Mouse (Mus musculus) E14TG2a.4 (cell line): ENCODE results near the gene Sema5b.

ENCODE experiments used
- CTCF ChIP-seq: conservative IDR thresholded peaks from 2 replicates; pipeline ENCODE4 v1.5.1; 2014; ENCODE audit warnings: low read length
- NANOG ChIP-seq: IDR thresholded peaks from 2 replicates; pipeline ENCODE4 v1.6.1; 2014; ENCODE audit warnings: borderline replicate concordance, low read length, mixed read lengths
- POU5F1 ChIP-seq: IDR thresholded peaks from 2 replicates; pipeline ENCODE4 v1.6.1; 2014; ENCODE audit warnings: low read length, borderline replicate concordance

GRCm38 (mm10) chr16:35601426-35601825, 60.5 kb downstream of the Sema5b start:
- TF ChIP-seq CTCF (no peak), POU5F1 (no peak), NANOG (no peak)
